Mouse (Mus musculus) heart, embryonic 11.5 days (tissue): ENCODE results near the gene Noxo1. TPM values are rescaled to one million over a fixed set of nuclear protein-coding genes. Genes with fewer than 3 reads are reported as not detected.

Source experiments
- polyA plus RNA-seq: library from polyadenylated mRNA; unstranded; fragments of >200 nt; fragmentation: Nextera tagmentation; extraction: Ambion mirVana; gene quantifications from 2 replicates; pipeline ENCODE4 v1.2.1, GENCODE M21; 2014

Gene Noxo1
- polyA plus RNA-seq, 1 experiment from 2014 or later = 0.49 TPM

Other genes starting within 250 kb of the Noxo1 start
- gene E4f1, start 225.9 kb upstream of the Noxo1 start, polyA plus RNA-seq = 14.0 and 17.6 TPM in 2 replicates
- 75.8 and 77.2 TPM in 2 replicates for gene Pgp, start 225.8 kb upstream of the Noxo1 start, polyA plus RNA-seq
- gene Bricd5, start 222.3 kb upstream of the Noxo1 start, polyA plus RNA-seq = 0.21 and 0.42 TPM in 2 replicates
- gene Mlst8, start 217.2 kb upstream of the Noxo1 start, polyA plus RNA-seq = 17.5 and 20.9 TPM in 2 replicates
- 0.40 and 0.49 TPM in 2 replicates for gene Caskin1, start 207.6 kb upstream of the Noxo1 start, polyA plus RNA-seq
- gene Traf7, start 168.3 kb upstream of the Noxo1 start, polyA plus RNA-seq = 72.3 and 80.1 TPM in 2 replicates
- 1.1 and 1.9 TPM in 2 replicates for gene Rab26, start 162.0 kb upstream of the Noxo1 start, polyA plus RNA-seq
- gene Pkd1, start 146.4 kb upstream of the Noxo1 start, polyA plus RNA-seq = 8.9 and 9.2 TPM in 2 replicates
- gene Tsc2, start 63.6 kb upstream of the Noxo1 start, polyA plus RNA-seq = 46.7 and 50.6 TPM in 2 replicates
- 9.1 and 9.8 TPM in 2 replicates for gene Nthl1, start 63.6 kb upstream of the Noxo1 start, polyA plus RNA-seq
- gene Slc9a3r2, start 45.9 kb upstream of the Noxo1 start, polyA plus RNA-seq = 52.7 and 58.0 TPM in 2 replicates
- not detected in 2 replicates for gene Npw, start 37.8 kb upstream of the Noxo1 start, polyA plus RNA-seq
- 19.7 and 22.0 TPM in 2 replicates for gene Zfp598, start 26.5 kb upstream of the Noxo1 start, polyA plus RNA-seq
- gene Syngr3, start 6.3 kb upstream of the Noxo1 start, polyA plus RNA-seq = 0.39 and 0.65 TPM in 2 replicates
- gene Gfer, start 78 bp upstream of the Noxo1 start, polyA plus RNA-seq = 36.7 and 39.0 TPM in 2 replicates
- gene Tbl3, start 11.4 kb downstream of the Noxo1 start, polyA plus RNA-seq = 50.9 and 54.8 TPM in 2 replicates
- gene Rnf151, start 21.8 kb downstream of the Noxo1 start, polyA plus RNA-seq = not detected in 2 replicates
- gene Rps2, start 21.9 kb downstream of the Noxo1 start, polyA plus RNA-seq = 1,091 and 1,195 TPM in 2 replicates
- 373 and 401 TPM in 2 replicates for gene Ndufb10, start 28.2 kb downstream of the Noxo1 start, polyA plus RNA-seq
- 0.40 and 0.44 TPM in 2 replicates for gene Rpl3l, start 31.6 kb downstream of the Noxo1 start, polyA plus RNA-seq
- 19.5 and 20.9 TPM in 2 replicates for gene Msrb1, start 40.4 kb downstream of the Noxo1 start, polyA plus RNA-seq
- 0.34 TPM in 1 of 2 replicates, not detected in the other for gene Hs3st6, start 56.8 kb downstream of the Noxo1 start, polyA plus RNA-seq
- gene Meiob, start 108.1 kb downstream of the Noxo1 start, polyA plus RNA-seq = not detected in 2 replicates
- gene Hagh, start 143.9 kb downstream of the Noxo1 start, polyA plus RNA-seq = 42.6 and 48.8 TPM in 2 replicates
- 38.0 and 39.5 TPM in 2 replicates for gene Fahd1, start 154.1 kb downstream of the Noxo1 start, polyA plus RNA-seq
- gene Igfals, start 169.8 kb downstream of the Noxo1 start, polyA plus RNA-seq = 0.14 TPM in 1 of 2 replicates, not detected in the other
- 42.3 and 43.3 TPM in 2 replicates for gene Nubp2, start 190.1 kb downstream of the Noxo1 start, polyA plus RNA-seq
- 25.2 and 26.5 TPM in 2 replicates for gene Spsb3, start 190.4 kb downstream of the Noxo1 start, polyA plus RNA-seq
- gene Eme2, start 198.9 kb downstream of the Noxo1 start, polyA plus RNA-seq = 15.3 and 19.3 TPM in 2 replicates
- gene Mrps34, start 198.9 kb downstream of the Noxo1 start, polyA plus RNA-seq = 85.6 and 92.1 TPM in 2 replicates
- gene Nme3, start 200.3 kb downstream of the Noxo1 start, polyA plus RNA-seq = 35.7 and 37.9 TPM in 2 replicates
- 33.0 and 34.2 TPM in 2 replicates for gene Mapk8ip3, start 240.7 kb downstream of the Noxo1 start, polyA plus RNA-seq